Mouse (Mus musculus): ENCODE measurements at regions not wholly inside any gene's neighbourhood (a gene's known extent, or its start where the extent isn't known, plus 50 kb on each side); places are given as distances from the start of the nearest gene placed in this dataset.

DNA sequence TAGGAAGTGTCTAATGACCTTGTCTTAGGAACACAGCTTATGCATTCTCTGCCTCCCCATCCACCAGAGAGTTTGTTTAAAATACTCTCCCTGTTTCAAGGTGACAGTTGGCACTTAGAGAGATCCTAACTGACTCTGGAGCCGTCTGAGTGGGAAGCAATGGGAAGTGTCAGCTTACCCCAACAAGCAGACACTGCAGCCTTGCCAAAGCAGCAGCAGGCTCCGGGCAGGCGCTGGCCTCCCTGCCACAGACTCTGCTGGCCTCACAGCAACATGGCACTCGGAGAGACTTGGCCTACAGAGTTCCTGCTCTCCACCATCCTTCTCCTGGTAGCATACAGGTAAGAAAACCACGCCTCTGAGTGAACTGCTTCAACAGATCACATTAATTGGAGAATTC, 179.2 kb downstream of the Clic5 start:
- 28% methylated on average over 5 of the region's 5 CpGs for WGBS
- Histone ChIP-seq H3K27ac (no peak overlapping the region), H3K9ac (replicated peaks) (no peak overlapping the region), H3K9me3 (peaks cover 13% of the 10 kb centered on the region), H3K4me3 (replicated peaks) (no peak overlapping the region), H3K4me2 (no peak overlapping the region), H3K36me3 (no peaks in the 10 kb centered on the region), H3K4me1 (replicated peaks) (peaks cover 18% of the 10 kb centered on the region), H3K27me3 (no peaks in the 10 kb centered on the region)
- ATAC-seq (ENCODE audit: insufficient number of reproducible peaks, insufficient read depth, low FRiP score, low TSS enrichment, low read depth), result no peak

DNA sequence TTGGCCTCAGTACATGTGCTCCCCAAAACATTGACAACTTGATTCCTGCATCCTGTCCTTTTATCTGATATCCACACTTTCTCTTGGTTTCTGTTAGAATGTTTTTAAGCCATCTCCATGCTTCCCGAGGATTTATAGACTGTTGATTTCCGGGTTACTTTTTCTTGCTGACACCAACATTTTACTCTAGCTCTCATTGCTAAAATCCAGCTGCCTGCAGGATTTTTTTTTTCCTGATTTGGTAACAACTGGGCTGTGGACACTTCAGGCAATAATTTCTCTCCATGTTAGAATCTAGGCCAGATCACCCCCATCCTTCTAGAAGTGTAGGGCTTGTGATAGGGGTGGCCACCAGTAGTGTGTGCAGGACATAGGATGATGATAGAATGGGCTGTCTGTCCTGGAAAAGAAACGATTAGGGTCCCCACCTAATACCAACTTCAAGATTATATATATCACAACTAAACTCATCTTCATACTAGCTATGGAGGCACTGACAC, 182.6 kb downstream of the Clic5 start:
- Histone ChIP-seq H3K27ac (no peak overlapping the region), H3K36me3 (no peaks in the 10 kb centered on the region), H3K27me3 (no peaks in the 10 kb centered on the region), H3K9ac (replicated peaks) (no peak overlapping the region), H3K4me1 (replicated peaks) (peaks cover 16% of the 10 kb centered on the region), H3K9me3 (peaks cover 13% of the 10 kb centered on the region), H3K4me2 (no peak overlapping the region), H3K4me3 (replicated peaks) (no peak overlapping the region)
- WGBS, result 78% methylated on average over 3 of the region's 3 CpGs
- ATAC-seq (ENCODE audit: insufficient number of reproducible peaks, insufficient read depth, low FRiP score, low TSS enrichment, low read depth), result no peak

DNA sequence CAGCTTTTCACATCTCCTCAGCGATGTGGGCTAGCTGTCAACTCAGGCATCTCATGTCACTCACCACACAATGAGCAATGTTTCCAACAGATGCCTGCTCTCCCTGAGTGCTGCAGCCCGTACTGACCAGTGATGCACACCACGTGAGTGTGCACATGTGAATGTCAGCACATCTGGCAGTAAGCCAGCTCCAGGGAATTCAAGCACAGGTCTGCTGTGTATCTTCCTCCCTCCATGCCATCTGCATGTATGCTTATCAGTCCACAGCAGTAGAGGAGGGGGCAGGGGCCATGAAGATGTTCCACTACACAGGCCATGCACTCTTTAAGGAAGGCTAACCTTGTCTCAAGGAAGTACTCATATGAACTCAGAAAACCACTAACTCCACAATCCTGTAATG, 183.2 kb downstream of the Clic5 start:
- Histone ChIP-seq H3K27me3 (no peaks in the 10 kb centered on the region), H3K9me3 (peaks cover 13% of the 10 kb centered on the region), H3K9ac (replicated peaks) (no peak overlapping the region), H3K4me2 (no peak overlapping the region), H3K27ac (no peak overlapping the region), H3K4me3 (replicated peaks) (no peak overlapping the region), H3K36me3 (no peaks in the 10 kb centered on the region), H3K4me1 (replicated peaks) (peaks cover 10% of the 10 kb centered on the region; the same call in 1 of the 2 replicates)
- WGBS, result 59% methylated on average over 3 of the region's 3 CpGs
- no peak; the same call in 1 of the 2 replicates for ATAC-seq (ENCODE audit: insufficient number of reproducible peaks, insufficient read depth, low FRiP score, low TSS enrichment, low read depth)

DNA sequence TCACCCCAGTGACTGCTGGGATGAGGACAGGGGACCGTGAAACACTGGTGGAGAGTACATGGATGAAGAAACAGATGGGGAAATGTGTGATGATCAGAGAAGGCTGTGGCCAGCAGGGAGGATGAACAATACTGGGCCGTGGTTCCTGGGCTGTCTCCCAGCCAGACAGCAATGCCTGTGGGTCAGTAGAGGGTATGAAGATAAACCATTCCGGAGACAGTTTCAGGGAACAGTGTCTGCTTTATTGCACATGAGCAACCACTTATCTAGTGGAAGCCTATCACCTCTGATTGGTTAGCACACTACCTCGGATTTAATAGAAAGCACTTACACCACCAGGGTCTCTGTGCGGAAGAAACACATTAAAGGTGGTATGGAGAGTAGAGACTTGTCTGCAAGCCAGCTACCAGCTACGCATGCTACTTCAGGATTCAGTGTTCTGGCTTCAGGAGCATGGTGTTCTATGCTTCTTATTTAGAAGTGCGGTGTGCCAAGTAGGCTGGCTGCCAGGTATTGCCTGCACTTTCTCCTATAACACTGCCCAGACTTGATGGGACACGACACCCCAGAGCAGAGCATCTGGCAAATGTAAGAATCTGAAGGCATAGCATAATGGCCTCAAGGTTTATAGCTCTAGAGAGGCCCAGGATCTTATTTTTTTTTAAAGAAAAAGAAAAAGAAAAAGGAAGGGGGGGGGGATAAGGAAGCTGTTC, 185.5 kb downstream of the Clic5 start:
- no peaks in the 10 kb centered on the region for H3K36me3 ChIP-seq
- H3K9ac ChIP-seq (replicated peaks), result no peak overlapping the region
- no peaks in the 10 kb centered on the region for H3K27me3 ChIP-seq
- ATAC-seq (ENCODE audit: insufficient number of reproducible peaks, insufficient read depth, low FRiP score, low TSS enrichment, low read depth), result no peak
- no peaks in the 10 kb centered on the region for H3K4me1 ChIP-seq (replicated peaks)
- no peak overlapping the region for H3K4me2 ChIP-seq
- H3K4me3 ChIP-seq (replicated peaks), result no peak overlapping the region
- peaks cover 13% of the 10 kb centered on the region for H3K9me3 ChIP-seq
- H3K27ac ChIP-seq, result no peak overlapping the region
- 79% methylated on average over 8 of the region's 8 CpGs for WGBS

DNA sequence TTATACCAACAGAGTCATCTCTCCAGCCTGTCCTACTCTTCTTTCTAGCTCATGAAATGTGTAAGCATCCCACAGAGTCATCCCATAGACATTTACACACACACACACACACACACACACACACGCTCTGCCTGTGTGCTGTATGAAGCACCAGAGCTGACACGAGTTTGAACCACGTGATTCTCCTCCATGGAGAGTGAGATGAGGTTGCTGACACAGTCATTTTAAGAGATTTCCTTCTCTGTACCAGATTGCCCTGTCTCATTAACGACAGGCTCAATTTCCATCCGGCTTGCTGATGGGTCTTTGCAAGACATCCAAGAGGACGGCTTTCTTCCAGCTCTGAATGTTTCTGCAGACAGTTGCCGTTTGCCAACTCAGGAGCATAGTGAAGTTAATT, 190.0 kb downstream of the Clic5 start:
- H3K4me3 ChIP-seq (replicated peaks), result no peak overlapping the region
- 63% methylated on average over 7 of the region's 7 CpGs for WGBS
- ATAC-seq (ENCODE audit: insufficient number of reproducible peaks, insufficient read depth, low FRiP score, low TSS enrichment, low read depth), result no peak

DNA sequence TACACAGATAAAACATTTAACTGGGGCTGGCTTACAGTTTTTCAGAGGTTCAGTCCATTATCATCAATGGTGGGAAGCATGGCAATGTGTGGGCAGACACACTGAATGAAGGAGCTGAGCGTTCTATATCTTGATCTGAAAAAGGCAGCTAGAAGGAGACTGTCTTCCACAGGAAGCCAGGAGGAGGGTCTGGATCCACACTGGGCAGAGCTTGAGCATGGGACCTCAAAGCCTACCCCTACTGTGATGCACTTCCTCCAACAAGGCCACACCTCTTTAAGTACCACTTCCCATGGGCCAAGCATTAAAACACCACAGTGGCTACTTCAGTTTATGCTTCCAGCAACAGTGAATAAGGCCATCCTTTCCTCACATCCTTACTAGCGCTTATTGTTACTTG, 200.5 kb downstream of the Clic5 start:
- Histone ChIP-seq H3K36me3 (no peaks in the 10 kb centered on the region), H3K4me2 (no peak overlapping the region), H3K27ac (no peak overlapping the region), H3K27me3 (0 out of 2 replicates have a peak, but pooled peaks cover 3% of the 10 kb centered on the region), H3K4me3 (replicated peaks) (no peak overlapping the region), H3K9ac (replicated peaks) (no peak overlapping the region), H3K9me3 (no peaks in the 10 kb centered on the region), H3K4me1 (replicated peaks) (0 out of 2 replicates have a peak, but pooled peaks cover 3% of the 10 kb centered on the region)
- 93% methylated on average over 2 of the region's 2 CpGs for WGBS
- ATAC-seq (ENCODE audit: insufficient number of reproducible peaks, insufficient read depth, low FRiP score, low TSS enrichment, low read depth), result no peak

More for the DNA sequence above, 190.0 kb downstream of the Clic5 start:
- 0 out of 2 replicates have a peak, but pooled peaks cover 5% of the 10 kb centered on the region for H3K4me1 ChIP-seq (replicated peaks)
- no peaks in the 10 kb centered on the region for H3K36me3 ChIP-seq
- no peak overlapping the region for H3K4me2 ChIP-seq
- no peak overlapping the region for H3K9ac ChIP-seq (replicated peaks)
- no peaks in the 10 kb centered on the region; the same call in 1 of the 2 replicates for H3K9me3 ChIP-seq
- peaks cover 6% of the 10 kb centered on the region; the same call in 1 of the 2 replicates for H3K27me3 ChIP-seq
- no peak overlapping the region for H3K27ac ChIP-seq

DNA sequence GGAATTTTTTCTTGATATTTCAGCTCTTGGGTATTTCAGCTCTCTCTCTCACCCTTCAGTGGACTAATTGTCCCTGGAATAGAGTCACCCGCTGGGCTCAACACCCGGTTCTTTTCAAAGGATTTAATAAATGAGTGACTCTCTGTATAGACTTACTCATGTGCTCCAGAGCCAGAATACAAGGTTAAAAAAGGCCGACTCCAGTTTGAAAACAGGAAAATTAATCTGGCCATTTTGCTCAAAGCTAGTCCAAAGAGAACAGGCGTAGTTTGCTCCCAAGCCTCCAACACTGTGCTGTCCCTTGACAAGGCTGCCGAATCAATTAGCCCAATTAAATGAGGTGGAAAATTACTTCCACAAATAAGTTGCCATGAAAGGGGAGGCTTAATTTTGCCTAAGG, 209.4 kb downstream of the Clic5 start:
- H3K4me3 ChIP-seq (replicated peaks), result no peak overlapping the region
- H3K9ac ChIP-seq (replicated peaks), result no peak overlapping the region
- 0 out of 2 replicates have a peak, but pooled peaks cover 4% of the 10 kb centered on the region for H3K27me3 ChIP-seq
- peak overlapping the region; percentile 1; the same call in 1 of the 2 replicates for H3K27ac ChIP-seq
- no peaks in the 10 kb centered on the region; the same call in 1 of the 2 replicates for H3K4me1 ChIP-seq (replicated peaks)
- no peak for ATAC-seq (ENCODE audit: insufficient number of reproducible peaks, insufficient read depth, low FRiP score, low TSS enrichment, low read depth)
- no peaks in the 10 kb centered on the region for H3K9me3 ChIP-seq
- 50% methylated on average over 5 of the region's 5 CpGs for WGBS
- no peaks in the 10 kb centered on the region for H3K36me3 ChIP-seq
- H3K4me2 ChIP-seq, result no peak overlapping the region

DNA sequence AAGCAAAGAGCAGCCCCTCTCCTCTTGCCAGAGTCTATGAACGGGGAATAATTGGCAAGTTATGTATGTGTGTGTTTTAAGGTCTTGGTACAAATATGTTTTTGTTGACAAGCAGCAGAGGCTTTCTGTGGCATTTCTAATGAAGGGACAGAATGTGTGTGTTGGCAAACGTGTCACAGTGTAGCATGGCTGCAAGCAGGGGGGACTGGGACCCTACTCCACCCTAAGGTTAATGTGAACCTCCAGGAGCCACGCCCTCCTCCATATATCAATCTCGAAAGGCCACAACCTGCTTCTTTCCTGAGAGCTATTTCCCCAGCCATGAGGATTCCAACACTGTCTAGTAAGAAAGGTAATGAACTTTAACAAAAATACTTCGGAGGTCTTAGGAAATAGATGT, 209.8 kb downstream of the Clic5 start:
- Histone ChIP-seq H3K9ac (replicated peaks) (no peak overlapping the region), H3K4me2 (no peak overlapping the region), H3K27me3 (0 out of 2 replicates have a peak, but pooled peaks cover 4% of the 10 kb centered on the region), H3K36me3 (no peaks in the 10 kb centered on the region), H3K4me1 (replicated peaks) (no peaks in the 10 kb centered on the region; the same call in 1 of the 2 replicates), H3K9me3 (no peaks in the 10 kb centered on the region), H3K4me3 (replicated peaks) (no peak overlapping the region), H3K27ac (peak overlapping the region; percentile 1; the same call in 1 of the 2 replicates)
- 49% methylated on average over 5 of the region's 5 CpGs for WGBS
- ATAC-seq (ENCODE audit: insufficient number of reproducible peaks, insufficient read depth, low FRiP score, low TSS enrichment, low read depth), result no peak

DNA sequence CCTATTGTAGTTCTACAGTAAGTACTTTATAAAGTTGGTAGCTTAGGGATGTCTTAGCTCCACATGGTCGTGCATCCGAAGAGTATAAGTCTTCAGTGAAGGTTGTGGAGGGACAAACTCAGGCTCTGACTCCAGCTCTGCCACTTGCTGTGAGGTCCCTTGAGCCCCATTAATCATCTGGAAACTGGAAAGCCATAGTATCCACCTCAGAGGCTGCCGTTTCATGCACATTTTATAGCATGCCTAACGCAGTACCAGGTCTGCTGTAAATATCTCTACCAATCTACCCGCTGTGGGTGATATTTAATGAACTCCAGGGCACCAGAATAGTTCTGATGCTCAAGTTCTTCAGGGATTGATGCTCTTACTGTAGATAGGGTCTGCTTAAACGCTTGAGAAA, 216.5 kb downstream of the Clic5 start:
- H3K36me3 ChIP-seq, result no peaks in the 10 kb centered on the region

DNA sequence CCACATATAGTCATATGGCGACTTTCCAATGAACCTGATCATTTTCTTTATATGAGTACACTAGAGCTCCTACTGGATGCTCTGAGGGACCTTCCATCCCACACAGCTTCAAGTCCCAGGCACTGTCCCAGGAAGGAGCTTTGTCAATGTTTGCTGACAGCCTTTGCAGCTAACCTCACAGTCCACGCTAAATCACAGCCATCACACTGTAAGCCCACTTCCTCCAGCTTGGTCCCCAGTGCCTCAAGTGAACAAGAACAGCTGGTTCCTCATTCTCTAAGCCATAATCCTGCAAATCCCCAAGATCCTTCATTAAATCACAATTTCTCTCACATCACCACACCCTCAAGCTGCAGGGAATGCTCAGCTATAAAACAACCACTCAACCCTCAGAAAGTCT, 222.6 kb downstream of the Clic5 start:
- Histone ChIP-seq H3K27me3 (peaks cover 7% of the 10 kb centered on the region; the same call in 1 of the 2 replicates), H3K4me2 (no peak overlapping the region), H3K9me3 (peaks cover 8% of the 10 kb centered on the region), H3K36me3 (no peaks in the 10 kb centered on the region), H3K27ac (no peak overlapping the region), H3K4me3 (replicated peaks) (no peak overlapping the region), H3K4me1 (replicated peaks) (peaks cover 10% of the 10 kb centered on the region), H3K9ac (replicated peaks) (no peak overlapping the region)
- WGBS, result 72% methylated on average over 2 of the region's 2 CpGs
- ATAC-seq (ENCODE audit: insufficient number of reproducible peaks, insufficient read depth, low FRiP score, low TSS enrichment, low read depth), result no peak

More for the DNA sequence above, 216.5 kb downstream of the Clic5 start:
- Histone ChIP-seq H3K27me3 (0 out of 2 replicates have a peak, but pooled peaks cover 4% of the 10 kb centered on the region), H3K9me3 (no peaks in the 10 kb centered on the region), H3K27ac (peak overlapping the region; percentile 41; the same call in 1 of the 2 replicates), H3K4me1 (replicated peaks) (peaks cover 18% of the 10 kb centered on the region), H3K9ac (replicated peaks) (no peak overlapping the region), H3K4me3 (replicated peaks) (no peak overlapping the region), H3K4me2 (no peak overlapping the region)
- peak; percentile 59; the same call in 1 of the 2 replicates for ATAC-seq (ENCODE audit: insufficient number of reproducible peaks, insufficient read depth, low FRiP score, low TSS enrichment, low read depth)
- 36% methylated on average over 6 of the region's 6 CpGs for WGBS

DNA sequence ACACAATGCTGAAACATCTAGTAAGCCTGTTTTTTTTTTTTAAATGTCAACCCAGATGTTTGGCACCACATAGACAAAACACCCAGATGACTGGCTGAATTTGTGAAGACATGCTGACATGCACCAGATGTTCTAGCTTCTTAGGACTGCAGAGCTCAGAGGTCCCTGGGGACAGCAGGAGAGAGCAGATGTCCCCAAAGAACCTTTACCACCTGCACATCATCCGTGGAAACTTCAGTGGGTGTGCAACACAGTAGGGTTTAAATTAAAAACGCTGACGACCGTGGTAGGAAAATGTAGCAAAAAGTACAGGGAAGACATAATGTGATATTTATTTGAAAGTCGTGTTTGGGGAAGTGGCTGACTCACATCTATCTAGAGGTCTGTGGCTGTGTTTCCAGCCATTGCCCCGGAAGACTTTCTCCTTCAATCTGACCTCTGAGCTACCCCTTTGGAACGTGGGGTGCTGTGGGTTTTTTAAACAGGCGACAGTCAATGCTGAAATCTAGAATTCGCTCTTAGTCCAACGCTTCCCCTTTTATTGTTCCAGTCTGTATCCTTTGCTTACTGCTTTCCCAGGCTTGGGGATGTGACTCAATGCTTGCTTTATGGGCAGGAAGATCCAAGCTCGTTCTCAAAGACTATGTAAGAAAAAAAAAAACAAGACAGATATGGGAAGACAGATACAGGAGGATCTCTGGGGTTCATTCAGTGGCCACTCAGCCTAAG, 230.5 kb downstream of the Clic5 start:
- Histone ChIP-seq H3K36me3 (no peaks in the 10 kb centered on the region), H3K27me3 (peaks cover 10% of the 10 kb centered on the region; the same call in 1 of the 2 replicates), H3K4me3 (replicated peaks) (no peak overlapping the region), H3K4me1 (replicated peaks) (peaks cover 15% of the 10 kb centered on the region), H3K27ac (no peak overlapping the region), H3K9ac (replicated peaks) (no peak overlapping the region), H3K9me3 (peaks cover 16% of the 10 kb centered on the region), H3K4me2 (no peak overlapping the region)
- 73% methylated on average over 11 of the region's 11 CpGs for WGBS
- no peak for ATAC-seq (ENCODE audit: insufficient number of reproducible peaks, insufficient read depth, low FRiP score, low TSS enrichment, low read depth)

Measured in limb, embryonic 12.5 days (tissue).